Mouse (Mus musculus): ENCODE measurements around the gene Plod3. TPM values are rescaled to one million over a fixed set of nuclear protein-coding genes. Genes with fewer than 3 reads are reported as not detected.

Plod3 gene
- total RNA-seq, 2 experiments from 2014 or later = 15.2 to 20.6 TPM

- intact Hi-C loops (cut with DNase I) = no loop called here
- no peak for TF ChIP-seq CTCF (IDR thresholded peaks at IDR 0.05)
- no peak for DNase-seq
- Histone ChIP-seq H3K27ac (no peak overlapping the region), H3K4me3 (no peak overlapping the region)
These were observed 13.8 kb downstream of the Plod3 start for GRCm38 (mm10) chr5:137000612-137001011.

GRCm38 (mm10) chr5:137007276-137007675, 20.5 kb downstream of the Plod3 start:
- H3K27ac ChIP-seq = no peak overlapping the region
- intact Hi-C loops (cut with DNase I) = no loop called here
- no peak for TF ChIP-seq CTCF (IDR thresholded peaks at IDR 0.05)
- H3K4me3 ChIP-seq = no peak overlapping the region
- no peak for DNase-seq

GRCm38 (mm10) chr5:137009988-137010387, 23.2 kb downstream of the Plod3 start:
- no peak for DNase-seq
- Histone ChIP-seq H3K4me3 (no peak overlapping the region), H3K27ac (no peak overlapping the region)
- TF ChIP-seq CTCF (IDR thresholded peaks at IDR 0.05) = peak; percentile 71
- intact Hi-C loops (cut with DNase I) = no loop called here

GRCm38 (mm10) chr5:137012401-137012950, 25.7 kb downstream of the Plod3 start:
- intact Hi-C loops (cut with DNase I) = no loop called here
- no peak for DNase-seq
- H3K4me3 ChIP-seq = no peak overlapping the region
- no peak for TF ChIP-seq CTCF (IDR thresholded peaks at IDR 0.05)
- no peak overlapping the region for H3K27ac ChIP-seq

GRCm38 (mm10) chr5:137015913-137016312, 29.1 kb downstream of the Plod3 start:
- H3K27ac ChIP-seq = no peak overlapping the region
- intact Hi-C loops (cut with DNase I) = no loop called here
- DNase-seq = no peak
- H3K4me3 ChIP-seq = no peak overlapping the region
- TF ChIP-seq CTCF (IDR thresholded peaks at IDR 0.05) = no peak

- H3K4me3 ChIP-seq = no peak overlapping the region
- no peak for DNase-seq
- no peak overlapping the region for H3K27ac ChIP-seq
- intact Hi-C loops (cut with DNase I) = no loop called here
- no peak for TF ChIP-seq CTCF (IDR thresholded peaks at IDR 0.05)
These were observed 37.5 kb downstream of the Plod3 start for GRCm38 (mm10) chr5:137024318-137024717.

GRCm38 (mm10) chr5:137025132-137025531, 38.3 kb downstream of the Plod3 start:
- no peak overlapping the region for H3K4me3 ChIP-seq
- intact Hi-C loops (cut with DNase I) = loop anchor here (1.0 kb wide), 1 partner anchor 81 kb away; no protein-coding TSS in a partner anchor
- peak; percentile 82 for DNase-seq
- no peak overlapping the region for H3K27ac ChIP-seq
- peak; percentile 98; the same call in 1 of the 2 replicates for TF ChIP-seq CTCF (IDR thresholded peaks at IDR 0.05)

- Histone ChIP-seq H3K27ac (no peak within 1 kb of the TSS), H3K4me3 (no peak within 1 kb of the TSS)
- DNase-seq = no peak
- TF ChIP-seq CTCF (IDR thresholded peaks at IDR 0.05) = no peak
- intact Hi-C loops (cut with DNase I) = no loop called here
These were observed 39.3 kb downstream of the Plod3 start, which contains the start of gene Vgf for GRCm38 (mm10) chr5:137026092-137026491. TSS of gene Vgf (plus strand) at chr5:137026392.

- Histone ChIP-seq H3K27ac (no peak overlapping the region), H3K4me3 (no peak overlapping the region)
- DNase-seq = no peak
- no peak for TF ChIP-seq CTCF (IDR thresholded peaks at IDR 0.05)
- intact Hi-C loops (cut with DNase I) = no loop called here
These were observed 41.9 kb downstream of the Plod3 start for GRCm38 (mm10) chr5:137028561-137029272.

GRCm38 (mm10) chr5:137029273-137029585, 42.4 kb downstream of the Plod3 start:
- H3K27ac ChIP-seq = no peak overlapping the region
- DNase-seq = no peak
- intact Hi-C loops (cut with DNase I) = no loop called here
- H3K4me3 ChIP-seq = no peak overlapping the region
- TF ChIP-seq CTCF (IDR thresholded peaks at IDR 0.05) = no peak

GRCm38 (mm10) chr5:137029643-137030415, 43.0 kb downstream of the Plod3 start:
- DNase-seq = peak; percentile 96
- H3K27ac ChIP-seq = no peak overlapping the region
- TF ChIP-seq CTCF (IDR thresholded peaks at IDR 0.05) = no peak
- intact Hi-C loops (cut with DNase I) = no loop called here
- peak overlapping the region; percentile 52 for H3K4me3 ChIP-seq

GRCm38 (mm10) chr5:137030416-137030810, 43.6 kb downstream of the Plod3 start:
- DNase-seq = no peak
- intact Hi-C loops (cut with DNase I) = no loop called here
- H3K27ac ChIP-seq = no peak overlapping the region
- TF ChIP-seq CTCF (IDR thresholded peaks at IDR 0.05) = no peak
- H3K4me3 ChIP-seq = peak overlapping the region; percentile 24; the same call in 1 of the 2 replicates

Data from gastrocnemius, adult 2 months (tissue).